23 mouse cellular contexts compared by ENCODE assay signal in the genomic region with DNA sequence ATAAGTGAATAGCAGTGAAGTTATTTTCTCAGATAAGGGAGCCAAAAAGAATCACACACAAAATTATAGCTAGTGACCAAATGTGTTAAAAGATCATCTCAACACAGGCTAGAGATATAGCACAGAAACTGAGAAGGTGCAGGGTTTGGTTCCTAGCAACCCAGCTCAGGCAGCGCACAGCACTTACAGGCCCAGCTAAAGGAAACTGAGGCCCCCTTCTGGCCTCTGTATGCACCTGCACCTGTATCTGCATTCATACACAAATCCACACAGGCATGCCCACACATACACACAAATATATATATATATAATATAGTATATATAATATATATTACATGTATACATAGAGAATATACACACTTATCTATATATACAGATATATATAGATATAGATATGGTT.
DNase-seq lines count a peak whose midpoint lies in the region; ATAC-seq and TF ChIP-seq lines count a peak whose summit lies in the region.
"Had no signal": no experiment of that assay in that cellular context is flagged by ENCODE, and none has a peak within 500 bp of the region (broad histone marks: within the 10 kb centered on the region; RNA-seq: fewer than 3 reads in every experiment).

No protein-coding gene starts in this region.

- in situ Hi-C loops in ES-E14 (cut with MboI; ENCODE audit: low sequenced_read_pairs in 2 of 2, unreplicated experiment in 2 of 2), result loop anchor here in 1 of 2 experiments (10.0 kb wide), 1 partner anchor 117 kb away; the partner anchor contains the start of gene Cd164

- no peak overlapping the region for H3K4me3 ChIP-seq in liver, embryonic 14.5 days (ENCODE audit: insufficient read depth in 1 of 2, low read depth in 2 of 2, low read length in 2 of 2)
- no peak overlapping the region for H3K4me3 ChIP-seq in ES-E14 (ENCODE audit: insufficient read depth in 1 of 2, low read depth in 1 of 2, low read length in 2 of 2, poor library complexity in 1 of 2, severe bottlenecking in 1 of 2)
- H3K4me3 ChIP-seq in hindbrain, embryonic 16.5 days (ENCODE audit: low read length), result no peak overlapping the region
- H3K4me3 ChIP-seq: embryonic facial prominence, embryonic 15.5 days; hindbrain, embryonic 13.5 days; intestine, embryonic 15.5 days; midbrain, embryonic 15.5 days had no signal

- ATAC-seq in CD4-positive, CD25-positive, alpha-beta regulatory T cell, adult 4 months, result no peak
- no peak for ATAC-seq in liver, embryonic 14.5 days (ENCODE audit: insufficient read depth)
- no peak for ATAC-seq in hindbrain, embryonic 16.5 days
- ATAC-seq: forebrain, embryonic 16.5 days; intestine, embryonic 15.5 days; midbrain, embryonic 15.5 days had no signal

- DNase-seq in CD4-positive, CD25-positive, alpha-beta regulatory T cell, adult 2 months (ENCODE audit: low read depth, low spot score), result peak; percentile 33
- DNase-seq in liver, embryonic 14.5 days (ENCODE audit: low read depth in 3 of 3, low spot score in 3 of 3), result no peak
- no peak for DNase-seq in liver
- no peak for DNase-seq in ES-E14 (ENCODE audit: low read depth, low spot score)
- DNase-seq in c-Kit-positive CD71-positive TER-119-positive erythroid progenitor cells, embryonic 14.5 days (ENCODE audit: low spot score), result peak; percentile 4
- no peak for DNase-seq in neural tube, embryonic 10.5 days (ENCODE audit: extremely low spot score, low spot score)
- DNase-seq: cerebellum, adult 11-12 months; cerebellum, postnatal 25 days; embryo, embryonic 11 days; heart, postnatal 14 days; layer of hippocampus, postnatal 36 days; right cerebral cortex, postnatal 25 days had no signal

- peak; percentile 31 for TF ChIP-seq CTCF in liver, embryonic 14.5 days (IDR thresholded peaks at IDR 0.05; ENCODE audit: low read depth)

- H3K36me3 ChIP-seq in liver, embryonic 14.5 days (replicated peaks; ENCODE audit: control insufficient read depth, insufficient read depth, low read depth), result no peaks in the 10 kb centered on the region
- H3K36me3 ChIP-seq in ES-E14 (ENCODE audit: control insufficient read depth, insufficient read depth, low read length, poor library complexity, severe bottlenecking), result no peaks in the 10 kb centered on the region
- H3K36me3 ChIP-seq in hindbrain, embryonic 16.5 days (ENCODE audit: control insufficient read depth, insufficient read depth, low read length), result no peaks in the 10 kb centered on the region
- H3K36me3 ChIP-seq: embryonic facial prominence, embryonic 15.5 days; G1E; hindbrain, embryonic 13.5 days; intestine, embryonic 15.5 days; midbrain, embryonic 15.5 days had no signal

- H3K4me1 ChIP-seq in liver, embryonic 14.5 days (replicated peaks; ENCODE audit: control insufficient read depth in 2 of 2, insufficient read depth in 2 of 2, low read length in 1 of 2), result no peaks in the 10 kb centered on the region
- peaks cover 0 to 5% of the 10 kb centered on the region in 2 experiments; a peak in 1 of 4 replicates for H3K4me1 ChIP-seq in ES-E14 (ENCODE audit: control insufficient read depth in 2 of 2, insufficient read depth in 2 of 2, low read length in 2 of 2, poor library complexity in 1 of 2)
- no peaks in the 10 kb centered on the region for H3K4me1 ChIP-seq in hindbrain, embryonic 16.5 days (ENCODE audit: control insufficient read depth, insufficient read depth, low read depth, low read length)
- H3K4me1 ChIP-seq: hindbrain, embryonic 13.5 days; midbrain, embryonic 15.5 days had no signal

- no peak overlapping the region for H3K27ac ChIP-seq in liver, embryonic 14.5 days
- H3K27ac ChIP-seq in ES-E14 (ENCODE audit: insufficient read depth, low read depth, low read length, poor library complexity, severe bottlenecking), result no peak overlapping the region
- H3K27ac ChIP-seq in hindbrain, embryonic 16.5 days (ENCODE audit: low read depth, low read length), result no peak overlapping the region
- H3K27ac ChIP-seq: embryonic facial prominence, embryonic 15.5 days; hindbrain, embryonic 13.5 days; intestine, embryonic 15.5 days; kidney, postnatal 0 days; midbrain, embryonic 15.5 days; stomach, postnatal 0 days had no signal

- H3K27me3 ChIP-seq in liver, embryonic 14.5 days (ENCODE audit: control insufficient read depth, insufficient read depth, low read length), result no peaks in the 10 kb centered on the region
- no peaks in the 10 kb centered on the region for H3K27me3 ChIP-seq in hindbrain, embryonic 16.5 days (replicated peaks; ENCODE audit: control insufficient read depth, insufficient read depth, low read length)
- H3K27me3 ChIP-seq: embryonic facial prominence, embryonic 15.5 days; hindbrain, embryonic 13.5 days; intestine, embryonic 15.5 days; midbrain, embryonic 15.5 days had no signal

- H3K4me2 ChIP-seq in liver, embryonic 14.5 days (ENCODE audit: low read depth), result no peak overlapping the region
- H3K4me2 ChIP-seq in hindbrain, embryonic 16.5 days (ENCODE audit: low read length), result no peak overlapping the region
- H3K4me2 ChIP-seq: embryonic facial prominence, embryonic 15.5 days; heart, embryonic 11.5 days; hindbrain, embryonic 13.5 days; intestine, embryonic 15.5 days; midbrain, embryonic 15.5 days had no signal

- WGBS in liver, embryonic 14.5 days (ENCODE audit: insufficient replicate concordance), result 86% methylated on average over 1 of the region's 1 CpGs
- 96% methylated on average over 1 of the region's 1 CpGs for WGBS in hindbrain, embryonic 16.5 days

- no peak overlapping the region for H3K9ac ChIP-seq in liver, embryonic 14.5 days (replicated peaks)
- no peak overlapping the region for H3K9ac ChIP-seq in ES-E14 (ENCODE audit: insufficient read depth, low read depth, low read length, poor library complexity, severe bottlenecking)
- no peak overlapping the region for H3K9ac ChIP-seq in hindbrain, embryonic 16.5 days (ENCODE audit: low read depth, low read length)
- H3K9ac ChIP-seq: embryonic facial prominence, embryonic 15.5 days; hindbrain, embryonic 13.5 days; intestine, embryonic 15.5 days; midbrain, embryonic 15.5 days had no signal

- no peak for TF ChIP-seq EP300 in liver, embryonic 14.5 days (IDR thresholded peaks at IDR 0.05; ENCODE audit: low read depth)

- no peaks in the 10 kb centered on the region for H3K9me3 ChIP-seq in liver, embryonic 14.5 days (ENCODE audit: control insufficient read depth, low read length)
- H3K9me3 ChIP-seq in ES-E14 (ENCODE audit: control insufficient read depth, insufficient read depth, low read depth, low read length), result no peaks in the 10 kb centered on the region
- no peaks in the 10 kb centered on the region for H3K9me3 ChIP-seq in hindbrain, embryonic 16.5 days (ENCODE audit: control insufficient read depth, low read length)
- H3K9me3 ChIP-seq: embryonic facial prominence, embryonic 15.5 days; G1E; hindbrain, embryonic 13.5 days; intestine, embryonic 15.5 days; midbrain, embryonic 15.5 days had no signal

TF ChIP-seq in ES-E14, 5 proteins besides CTCF, POLR2A, EP300 and RAD21:
- TF ChIP-seq HCFC1 (IDR thresholded peaks at IDR 0.05; ENCODE audit: borderline replicate concordance, insufficient read depth, low read length) (no peak), ZC3H11A (IDR thresholded peaks at IDR 0.05; ENCODE audit: borderline replicate concordance, low read depth, low read length) (0 out of 2 replicates have a peak, but pooled peaks have one; percentile 16)

Comparison
In these comparisons a context has a peak if more than half of its experiments do, and no peak if none do; other contexts are left out.
1. DNase-seq: peak in CD4-positive, CD25-positive, alpha-beta regulatory T cell, adult 2 months (single experiment) and c-Kit-positive CD71-positive TER-119-positive erythroid progenitor cells, embryonic 14.5 days (single experiment); none in liver, embryonic 14.5 days (0 of 3), liver (single experiment), ES-E14 (single experiment) and neural tube, embryonic 10.5 days (single experiment).